Mouse (Mus musculus) ovary, adult 10 weeks (tissue): ENCODE measurements around the gene Sbno2. TPM values are rescaled to one million over a fixed set of nuclear protein-coding genes. Genes with fewer than 3 reads are reported as not detected.

Experiments
- polyA plus RNA-seq: library from polyadenylated mRNA; stranded (reverse); fragments of 350-450 nt; fragmentation: Illumina TruSeq; extraction: RNeasy Lipid Tissue Mini Kit (QIAGEN cat#74804); gene quantifications from one replicate; pipeline ENCODE4 v1.2.3, GENCODE M21; 2014

Sbno2 gene
- polyA plus RNA-seq = 0.29 TPM

DNA sequence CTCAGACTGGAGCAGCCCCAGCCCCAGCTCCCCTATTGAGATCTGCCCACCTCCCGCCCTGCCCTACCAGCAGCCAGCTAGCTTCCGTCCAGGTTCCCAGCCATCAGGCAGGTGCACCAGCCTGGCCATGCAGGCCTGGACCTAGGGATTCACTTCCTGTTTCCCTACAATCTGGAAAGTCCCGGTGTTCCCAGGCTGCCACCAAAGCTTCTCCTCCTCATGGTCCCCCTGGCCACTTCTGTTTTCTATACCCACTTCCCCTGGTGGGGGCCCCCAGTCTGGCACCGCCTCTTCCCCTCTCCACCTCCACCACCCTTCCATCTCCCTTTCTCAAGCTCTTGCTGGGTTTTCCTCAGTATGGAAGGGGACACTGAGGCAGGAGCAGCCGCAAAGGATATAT lies at the start of gene Sbno2:
Gene Sbno2, minus strand, starts transcription at position 112 of the 400 bp plus-strand sequence.

DNA sequence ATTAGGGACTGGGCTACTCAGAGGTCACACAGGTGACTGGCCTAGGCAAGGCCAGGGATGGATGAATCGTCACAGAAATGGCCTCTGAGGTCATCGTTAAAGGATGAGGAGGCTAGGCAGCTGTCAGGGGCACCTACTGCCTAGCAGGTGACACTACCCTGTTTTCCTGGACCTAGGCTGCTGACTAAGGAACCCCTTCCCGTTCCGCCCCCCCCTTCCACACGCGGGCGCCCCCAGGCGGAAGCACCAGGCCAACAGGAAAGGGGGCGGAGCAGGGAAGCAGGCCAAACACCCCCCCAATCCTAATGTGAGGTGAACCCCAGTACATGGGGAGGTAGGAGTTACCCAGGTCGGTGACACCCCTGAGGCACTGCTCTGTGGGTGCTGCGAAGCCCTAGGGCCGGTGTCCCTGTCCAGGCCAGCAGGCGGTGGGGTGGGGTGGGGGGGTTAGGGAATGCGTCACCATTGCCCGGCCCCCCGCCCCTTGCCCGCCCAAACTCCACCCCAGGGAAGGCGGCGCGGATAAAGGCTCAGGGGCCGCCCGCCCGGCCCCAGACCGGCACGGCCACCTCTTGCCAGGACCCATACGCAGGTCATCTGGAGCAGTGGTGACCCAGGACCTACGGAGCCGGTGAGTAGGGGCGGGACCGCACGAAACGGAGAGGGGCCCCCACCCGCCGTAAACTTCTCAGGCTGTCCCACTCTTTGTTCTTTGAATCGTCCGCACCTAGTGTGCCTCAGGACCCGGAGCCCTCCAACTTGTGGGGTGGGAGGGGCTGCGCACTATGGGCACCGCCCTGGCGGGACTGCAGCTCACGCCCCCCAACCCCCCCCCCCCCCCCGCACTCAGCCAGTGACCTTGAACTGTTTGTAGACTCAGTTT lies 42.6 kb upstream of the Sbno2 start, which contains the start of gene Midn:
Gene Midn, plus strand, starts transcription at position 554 of the 883 bp plus-strand sequence.

DNA sequence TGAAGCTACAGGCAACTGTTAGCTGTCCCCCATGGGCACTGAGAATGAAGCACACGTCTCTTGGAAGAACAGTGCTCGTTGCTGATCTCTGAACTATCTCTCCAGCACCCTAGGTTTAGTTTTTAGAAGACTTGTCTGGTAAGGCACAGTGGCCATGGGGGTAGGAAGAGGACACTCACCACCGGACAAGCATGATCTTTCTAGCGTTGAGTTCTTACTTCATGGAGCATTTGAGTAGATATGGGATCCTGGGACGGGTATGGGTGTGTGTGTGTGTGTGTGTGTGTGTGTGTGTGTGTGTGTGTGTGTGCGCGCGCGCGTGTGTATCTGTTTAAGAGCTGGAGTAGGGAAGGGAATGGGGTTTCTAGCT lies 35.3 kb upstream of the Sbno2 start, which contains the start of gene Cbarp:
Gene Cbarp, minus strand, starts transcription at position 170 of the 370 bp plus-strand sequence.

DNA sequence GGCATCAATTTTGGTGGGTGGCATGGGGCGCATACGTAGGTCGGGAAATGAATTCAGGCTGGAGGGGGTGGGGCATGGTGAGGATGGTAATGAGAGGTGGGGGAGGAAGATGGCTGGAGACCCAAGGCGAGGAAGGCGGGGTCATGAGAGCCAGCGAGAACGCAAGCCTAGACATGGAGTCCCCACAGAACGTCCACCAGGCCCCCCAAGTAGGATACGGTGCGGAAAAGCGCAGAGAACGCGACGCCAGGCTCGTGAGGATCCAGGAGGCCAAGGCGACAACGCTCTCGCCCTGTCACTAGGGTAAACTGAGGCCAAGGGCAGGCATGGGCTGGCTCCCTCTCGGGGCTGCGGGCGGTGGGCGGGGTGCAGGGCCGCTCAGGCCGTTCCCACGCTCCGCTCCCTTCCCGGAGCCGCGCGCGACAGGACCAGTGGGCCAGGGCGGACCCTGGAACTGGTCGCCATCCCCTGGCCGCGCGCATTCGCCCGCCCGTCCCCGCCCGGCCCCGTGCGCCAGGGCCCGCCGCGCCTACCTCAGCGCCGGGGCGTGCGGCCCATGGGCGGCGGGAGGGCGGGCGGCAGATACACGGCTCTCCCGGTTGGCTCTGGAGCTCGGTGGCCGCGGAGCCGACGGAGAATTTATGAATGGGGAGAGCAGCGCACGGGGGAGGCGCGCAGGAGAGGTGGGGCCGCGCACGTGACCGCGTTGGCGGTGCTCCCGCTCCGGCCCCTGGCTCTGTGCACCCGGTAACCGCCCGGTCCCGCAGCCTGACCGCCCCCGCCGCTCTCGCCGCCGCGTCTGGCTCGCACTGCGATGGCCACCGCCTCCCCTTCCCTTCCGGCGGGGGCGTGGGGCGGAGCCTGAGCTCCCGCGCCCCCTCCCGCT lies 33.4 kb upstream of the Sbno2 start, which contains the start of gene Atp5d:
Gene Atp5d, plus strand, starts transcription at position 80 of the 886 bp plus-strand sequence.

DNA sequence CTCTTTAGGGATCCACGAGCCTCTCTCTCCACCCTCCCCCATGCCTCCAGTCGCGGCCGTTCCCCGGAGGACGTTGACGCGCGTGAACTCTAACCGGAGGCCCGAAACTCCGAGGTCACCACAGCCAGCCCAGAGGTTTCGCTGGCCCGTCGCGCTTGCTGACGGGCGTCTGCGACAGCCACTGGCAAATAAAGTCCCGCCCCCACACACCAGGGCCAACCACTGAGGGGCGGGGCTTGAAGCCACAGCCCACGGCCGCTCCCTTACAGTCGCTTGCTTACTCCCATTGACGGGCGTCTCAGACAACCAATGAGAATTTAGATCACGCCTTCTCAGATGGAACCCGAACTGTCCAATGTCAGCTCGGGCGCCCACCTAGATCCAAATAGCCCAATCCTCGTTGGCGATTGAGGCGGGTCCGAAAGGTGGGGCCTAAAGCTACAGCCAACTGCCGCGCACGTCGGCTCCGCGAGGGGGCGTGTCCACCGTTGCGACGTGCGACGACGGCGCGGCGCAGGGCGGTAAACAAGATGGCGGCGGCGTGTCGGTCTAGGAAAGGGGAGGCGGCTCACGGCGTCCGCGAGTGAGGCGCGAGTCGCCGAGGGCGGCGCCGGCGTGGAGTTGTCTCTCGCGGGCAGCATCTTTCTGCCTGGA lies 10.0 kb upstream of the Sbno2 start, which contains the start of gene Stk11:
Gene Stk11, plus strand, starts transcription at position 514 of the 654 bp plus-strand sequence.

DNA sequence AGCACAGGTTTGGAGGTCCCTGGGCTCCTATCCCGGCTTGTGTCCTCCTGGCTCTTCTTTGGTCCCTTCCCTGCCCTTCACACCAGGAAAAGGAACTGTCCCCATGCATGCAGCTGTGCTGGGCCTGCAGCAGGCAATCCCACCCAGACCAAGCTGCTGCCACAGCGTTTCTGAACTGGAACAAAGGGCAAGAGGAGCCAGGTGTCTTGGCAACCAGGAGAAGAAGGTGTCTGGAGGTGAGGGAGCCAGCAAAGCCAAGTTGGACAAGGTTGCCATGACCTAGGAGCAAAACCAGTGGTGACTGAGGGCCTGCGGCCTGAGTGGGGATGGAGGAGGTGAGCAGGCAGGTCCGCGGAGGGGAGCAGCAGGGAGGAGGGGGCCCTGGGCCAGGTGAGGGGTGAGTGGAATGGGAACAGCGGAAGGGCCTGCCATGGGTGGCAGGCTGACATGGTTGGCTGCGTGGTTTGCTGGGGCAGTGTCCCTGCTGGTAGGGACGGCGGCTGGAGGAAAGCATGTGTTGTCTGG lies 58.3 kb downstream of the Sbno2 start, which contains the start of gene Gpx4:
Gene Gpx4, plus strand, starts transcription at position 126 of the 525 bp plus-strand sequence.

DNA sequence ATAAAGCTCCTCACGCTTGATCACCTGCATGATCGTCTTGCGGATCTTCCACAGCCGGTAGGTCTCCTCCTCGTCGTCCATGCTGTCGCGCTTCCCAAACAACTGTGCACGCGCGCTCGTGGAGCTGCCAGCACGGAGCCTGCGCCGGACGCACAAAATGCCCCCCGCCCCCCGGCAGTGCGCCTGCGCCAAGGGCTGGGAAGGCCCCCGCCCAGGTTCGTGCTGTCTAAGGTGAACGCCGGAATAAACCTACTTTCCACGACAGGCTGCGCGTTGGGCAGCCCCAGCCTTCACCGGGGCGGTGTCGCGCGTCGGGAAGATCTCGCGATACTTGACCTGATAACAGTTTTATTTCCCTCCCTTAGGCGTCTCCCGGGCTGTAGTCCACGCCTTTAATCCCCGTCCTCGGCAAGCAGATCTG lies 65.8 kb downstream of the Sbno2 start, which contains the start of gene Polr2e:
Gene Polr2e, minus strand, starts transcription at position 237 of the 421 bp plus-strand sequence.

DNA sequence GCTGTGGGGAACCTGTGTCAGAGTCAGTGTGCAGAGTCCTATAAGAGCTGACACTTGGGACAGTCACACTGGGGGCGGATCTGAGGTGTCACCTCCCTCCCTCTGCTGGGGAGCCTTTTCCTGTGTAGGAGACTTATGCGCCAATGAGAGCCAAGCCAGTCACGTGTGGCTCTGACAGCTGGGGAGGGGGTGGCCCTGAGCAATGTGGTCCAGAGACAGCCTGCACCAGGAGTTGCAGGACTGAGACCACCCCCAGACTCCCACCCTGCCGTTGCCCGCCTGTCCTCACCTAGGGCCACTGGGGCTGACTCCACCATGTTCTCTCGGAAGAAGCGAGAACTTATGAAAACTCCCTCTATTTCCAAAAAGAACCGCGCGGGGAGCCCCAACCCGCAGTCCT lies 88.9 kb downstream of the Sbno2 start, which contains the start of gene Arhgap45:
Gene Arhgap45, plus strand, starts transcription at position 143 of the 400 bp plus-strand sequence.

Other genes with a start within 250 kb of the Sbno2 start
- gene Prtn3, start 231.1 kb downstream of the Sbno2 start, polyA plus RNA-seq = not detected
- gene Plppr3, start 230.9 kb downstream of the Sbno2 start, polyA plus RNA-seq = not detected
- gene Elane, start 219.3 kb downstream of the Sbno2 start, polyA plus RNA-seq = not detected
- 1.5 TPM for gene Cfd, start 214.7 kb downstream of the Sbno2 start, polyA plus RNA-seq
- gene Med16, start 196.6 kb downstream of the Sbno2 start, polyA plus RNA-seq = 0.37 TPM
- gene Gm26602, start 194.7 kb downstream of the Sbno2 start, polyA plus RNA-seq = not detected
- gene Kiss1r, start 188.6 kb downstream of the Sbno2 start, polyA plus RNA-seq = not detected
- 8.0 TPM for gene R3hdm4, start 184.4 kb downstream of the Sbno2 start, polyA plus RNA-seq
- 3.3 TPM for gene Arid3a, start 178.5 kb downstream of the Sbno2 start, polyA plus RNA-seq
- gene Wdr18, start 145.4 kb downstream of the Sbno2 start, polyA plus RNA-seq = 1.2 TPM
- gene Grin3b, start 134.9 kb downstream of the Sbno2 start, polyA plus RNA-seq = not detected
- gene Tmem259, start 121.2 kb downstream of the Sbno2 start, polyA plus RNA-seq = not detected
- gene Cnn2, start 117.0 kb downstream of the Sbno2 start, polyA plus RNA-seq = 10.0 TPM
- 0.14 TPM for gene Abca7, start 109.1 kb downstream of the Sbno2 start, polyA plus RNA-seq
- gene Arhgap45, start 88.9 kb downstream of the Sbno2 start, polyA plus RNA-seq = not detected
- gene Polr2e, start 65.8 kb downstream of the Sbno2 start, polyA plus RNA-seq = 0.51 TPM
- gene Gpx4, start 58.4 kb downstream of the Sbno2 start, polyA plus RNA-seq = 21.6 TPM
- 4.8 TPM for gene Stk11, start 10.2 kb upstream of the Sbno2 start, polyA plus RNA-seq
- gene Atp5d, start 33.1 kb upstream of the Sbno2 start, polyA plus RNA-seq = 0.34 TPM
- gene Cbarp, start 35.3 kb upstream of the Sbno2 start, polyA plus RNA-seq = not detected
- gene Midn, start 42.7 kb upstream of the Sbno2 start, polyA plus RNA-seq = 10.3 TPM
- 34.8 TPM for gene Cirbp, start 60.4 kb upstream of the Sbno2 start, polyA plus RNA-seq
- 1.1 TPM for gene 1600002K03Rik, start 67.4 kb upstream of the Sbno2 start, polyA plus RNA-seq
- gene Efna2, start 73.9 kb upstream of the Sbno2 start, polyA plus RNA-seq = 5.3 TPM
- 5.4 TPM for gene Mum1, start 120.9 kb upstream of the Sbno2 start, polyA plus RNA-seq
- gene Ndufs7, start 143.6 kb upstream of the Sbno2 start, polyA plus RNA-seq = 1.1 TPM
- gene Gamt, start 155.4 kb upstream of the Sbno2 start, polyA plus RNA-seq = not detected
- gene Dazap1, start 155.9 kb upstream of the Sbno2 start, polyA plus RNA-seq = 25.0 TPM
- gene Rps15, start 186.9 kb upstream of the Sbno2 start, polyA plus RNA-seq = not detected
- gene Apc2, start 190.4 kb upstream of the Sbno2 start, polyA plus RNA-seq = not detected
- 1.1 TPM for gene 2310011J03Rik, start 215.0 kb upstream of the Sbno2 start, polyA plus RNA-seq
- gene Pcsk4, start 223.9 kb upstream of the Sbno2 start, polyA plus RNA-seq = not detected
- gene Reep6, start 224.4 kb upstream of the Sbno2 start, polyA plus RNA-seq = not detected
- gene Adamtsl5, start 242.8 kb upstream of the Sbno2 start, polyA plus RNA-seq = not detected